Mouse (Mus musculus) kidney, adult 18-20 months (tissue): Measurements from ENCODE around the gene Magohb.

Source experiments
- DNase-seq: peaks from one replicate; pipeline ENCODE4 v3.0.0; 2021

The Magohb gene

DNA sequence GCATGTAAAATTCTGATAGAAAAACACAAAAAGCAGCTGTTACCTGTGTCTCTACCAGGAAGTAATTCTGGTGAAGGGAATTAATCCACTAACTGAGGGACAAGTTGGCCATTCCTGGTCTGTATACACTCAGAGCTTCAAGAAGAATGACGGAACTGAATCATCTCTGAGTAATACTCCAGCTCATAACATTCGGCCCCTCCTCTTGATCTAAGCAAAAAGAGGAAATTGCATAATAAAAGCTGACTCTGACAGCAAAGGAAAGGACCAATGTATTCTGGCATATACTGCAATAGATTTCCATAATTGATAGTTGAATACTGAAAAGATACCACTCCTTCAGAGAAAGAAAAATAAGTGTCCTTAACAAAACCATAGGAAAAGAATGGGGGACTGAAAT is 45.8 kb downstream of the Magohb start, which contains the start of gene Klra2:
TSS of gene Klra2 (minus strand) at position 157 of the 400 bp plus-strand sequence.
- DNase-seq = no peak

DNA sequence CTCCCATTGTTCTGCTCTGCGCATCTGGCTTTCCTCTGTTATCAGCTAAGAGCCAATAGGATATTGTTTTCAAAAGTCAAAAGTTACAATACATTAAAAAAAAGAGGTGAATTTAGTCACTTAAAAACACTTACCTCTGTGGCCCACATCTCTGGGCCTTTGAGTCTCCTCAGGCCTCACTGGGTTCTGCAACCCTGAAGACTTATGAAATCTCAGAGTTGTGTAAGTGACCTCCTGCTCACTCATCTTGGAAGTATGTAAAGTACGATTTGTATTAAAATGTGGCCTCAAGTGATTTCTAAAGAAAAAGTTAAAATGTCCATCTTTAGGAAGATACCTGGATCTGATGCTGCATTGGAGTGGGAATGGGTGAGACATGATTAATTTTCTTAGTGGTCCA is 48.0 kb downstream of the Magohb start:
- no peak for DNase-seq
